Mouse (Mus musculus) layer of hippocampus, adult 2 months (tissue): ENCODE data around the gene Morn2. TPM values are rescaled to one million over a fixed set of nuclear protein-coding genes. Genes with fewer than 3 reads are reported as not detected.

ENCODE experiments used
- DNase-seq, 2 experiments: peaks; one replicate each; pipeline ENCODE4 v3.0.0; 2022; ENCODE audit warnings: low spot score in 2 of 2
- H3K27ac ChIP-seq: fragments of 200-600 bp; 2 replicates; pipeline ENCODE4 v1.8.1; 2022
- H3K4me3 ChIP-seq: fragments of 200-600 bp; 2 replicates; pipeline ENCODE4 v1.8.1; 2022; ENCODE audit warnings: mild to moderate bottlenecking
- CTCF ChIP-seq: fragments of 200-600 bp; conservative IDR thresholded peaks from 2 replicates; pipeline ENCODE4 v1.8.1; 2022; ENCODE audit warnings: antibody characterized with exemption, mild to moderate bottlenecking, moderate library complexity
- total RNA-seq, 2 experiments: library from RNA; stranded (reverse); gene quantifications; 2 replicates each; pipeline ENCODE4 v1.2.3; 2021

The Morn2 gene
- total RNA-seq, 2 experiments from 2014 or later, result 18.5 to 19.0 TPM

- no peak for TF ChIP-seq CTCF
- Histone ChIP-seq H3K27ac (peak overlapping the region; percentile 93), H3K4me3 (peak overlapping the region; percentile 93)
- DNase-seq, result peak in 1 of 2 experiments; percentile 20
Measured at GRCm38 (mm10) chr17:80289280-80290073, 526 bp upstream of the Morn2 start.

GRCm38 (mm10) chr17:80291148-80291547 lies 1.1 kb downstream of the Morn2 start:
- TF ChIP-seq CTCF, result peak; percentile 88
- Histone ChIP-seq H3K27ac (peak overlapping the region; percentile 93; the same call in 1 of the 2 replicates), H3K4me3 (peak overlapping the region; percentile 93)
- peak; percentile 44 to 53 for DNase-seq

GRCm38 (mm10) chr17:80295258-80295657 lies 5.3 kb downstream of the Morn2 start:
- no peak for DNase-seq
- no peak for TF ChIP-seq CTCF
- Histone ChIP-seq H3K4me3 (no peak overlapping the region), H3K27ac (no peak overlapping the region)

GRCm38 (mm10) chr17:80298844-80299243 lies 8.8 kb downstream of the Morn2 start:
- DNase-seq, result no peak
- Histone ChIP-seq H3K27ac (no peak overlapping the region), H3K4me3 (no peak overlapping the region)
- TF ChIP-seq CTCF, result no peak

GRCm38 (mm10) chr17:80307251-80307650 lies 17.2 kb downstream of the Morn2 start, which contains the start of gene Arhgef33:
TSS of gene Arhgef33 (plus strand) at chr17:80307407.
- no peak within 1 kb of the TSS for H3K4me3 ChIP-seq
- no peak within 1 kb of the TSS for H3K27ac ChIP-seq
- DNase-seq, result no peak
- no peak for TF ChIP-seq CTCF

DNA sequence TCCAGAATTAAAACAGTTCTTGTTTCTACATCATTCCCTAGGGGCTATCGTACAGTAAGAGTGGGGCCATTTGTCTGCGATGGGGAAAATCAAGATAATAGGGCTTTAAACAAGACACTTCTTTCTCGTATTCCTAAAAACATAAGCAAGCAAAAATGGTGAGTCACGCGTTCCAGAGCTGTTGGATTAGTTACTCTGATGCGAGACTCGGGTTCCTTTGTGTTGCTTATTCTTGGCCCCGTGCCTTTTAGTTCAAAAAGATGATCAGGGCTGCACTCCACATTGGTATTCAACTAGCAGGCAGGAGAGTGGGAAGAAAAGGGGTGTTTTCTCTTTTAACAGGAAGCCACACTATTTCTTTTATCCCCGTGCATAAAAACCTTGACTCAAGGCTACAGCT lies 21.8 kb downstream of the Morn2 start:
- Histone ChIP-seq H3K27ac (no peak overlapping the region), H3K4me3 (no peak overlapping the region)
- DNase-seq, result no peak
- TF ChIP-seq CTCF, result no peak

DNA sequence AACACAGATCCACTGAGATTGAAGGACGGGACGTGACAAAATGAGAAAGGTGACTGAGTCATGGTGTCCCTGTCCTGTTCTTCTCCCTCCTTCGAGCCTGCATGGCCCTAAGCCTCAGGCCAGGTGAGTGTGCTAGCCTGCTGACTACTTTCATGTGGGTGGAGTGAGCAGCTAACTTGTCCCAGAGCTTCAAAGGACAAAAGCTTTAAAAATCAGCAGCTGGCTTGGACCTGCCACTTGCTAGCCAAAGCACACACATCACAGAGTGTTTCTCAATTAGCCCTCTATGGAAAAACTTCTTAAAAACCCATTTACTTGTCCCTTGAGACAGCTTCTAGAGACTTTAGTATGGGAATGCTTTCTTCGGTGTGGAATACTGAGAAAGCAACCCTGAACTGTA lies 22.4 kb downstream of the Morn2 start:
- no peak overlapping the region for H3K27ac ChIP-seq
- DNase-seq, result no peak
- no peak for TF ChIP-seq CTCF
- H3K4me3 ChIP-seq, result no peak overlapping the region

GRCm38 (mm10) chr17:80322228-80322627 lies 32.2 kb downstream of the Morn2 start:
- TF ChIP-seq CTCF, result no peak
- Histone ChIP-seq H3K4me3 (no peak overlapping the region), H3K27ac (no peak overlapping the region)
- no peak for DNase-seq

GRCm38 (mm10) chr17:80323015-80323414 lies 33.0 kb downstream of the Morn2 start:
- Histone ChIP-seq H3K4me3 (no peak overlapping the region), H3K27ac (no peak overlapping the region)
- no peak for TF ChIP-seq CTCF
- no peak for DNase-seq

DNA sequence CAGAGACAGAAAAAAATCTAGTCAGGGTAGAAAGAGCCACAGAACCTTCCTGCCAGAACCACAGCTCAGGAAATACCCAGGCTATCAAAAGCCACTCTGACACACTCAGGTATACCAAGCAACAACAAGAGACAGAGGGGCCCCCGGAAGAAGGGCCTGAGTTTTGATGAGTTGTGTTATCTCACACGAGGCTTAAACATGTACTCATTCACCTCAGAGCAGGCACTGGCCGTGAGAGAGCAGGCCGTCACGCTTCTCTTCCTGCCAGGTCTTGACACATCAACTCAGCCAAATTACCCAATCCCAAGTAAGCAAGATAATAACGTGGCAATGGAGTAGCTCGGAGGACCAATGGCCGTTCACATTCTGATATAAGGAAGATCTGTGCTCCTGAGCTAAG lies 33.7 kb downstream of the Morn2 start:
- no peak for TF ChIP-seq CTCF
- Histone ChIP-seq H3K4me3 (no peak overlapping the region), H3K27ac (no peak overlapping the region)
- no peak for DNase-seq

DNA sequence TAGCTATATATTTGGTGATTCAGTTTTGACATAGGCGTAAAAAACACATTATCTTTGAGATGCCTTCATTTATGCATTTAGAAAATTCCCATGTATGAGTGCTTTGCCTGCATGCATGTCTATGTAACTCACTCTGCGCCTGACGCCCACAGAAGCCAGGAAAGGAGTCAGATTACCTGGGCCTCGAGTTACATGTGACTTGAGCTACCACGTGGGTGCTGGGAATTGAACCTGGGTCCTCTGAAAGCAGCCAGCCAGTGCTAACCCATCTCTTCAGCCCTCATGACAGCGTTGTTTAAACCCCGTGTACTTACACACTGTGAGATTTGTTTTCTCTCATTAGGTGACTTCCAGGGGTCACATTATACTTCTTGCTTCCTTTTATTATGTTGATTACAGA lies 34.5 kb downstream of the Morn2 start:
- Histone ChIP-seq H3K27ac (no peak overlapping the region), H3K4me3 (no peak overlapping the region)
- DNase-seq, result no peak
- no peak for TF ChIP-seq CTCF

DNA sequence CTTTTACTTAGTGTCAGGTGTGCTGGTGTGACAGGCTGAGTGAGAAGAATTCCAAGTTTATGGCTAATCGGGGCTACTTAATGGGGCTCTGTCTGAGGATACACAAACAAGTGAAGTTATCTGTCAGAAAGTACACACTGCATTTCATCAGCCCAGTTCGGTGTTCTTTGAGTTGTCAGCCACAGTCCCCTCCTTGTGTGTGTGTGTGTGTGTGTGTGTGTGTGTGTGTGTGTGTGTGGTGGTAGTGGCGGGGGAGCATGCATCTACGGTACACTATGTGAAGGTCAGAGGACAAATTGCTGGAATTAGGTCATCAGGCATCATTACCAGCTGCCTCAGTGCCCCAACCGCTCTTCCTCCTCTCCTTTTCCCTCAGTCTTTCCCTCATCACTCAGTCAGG lies 35.5 kb downstream of the Morn2 start:
- DNase-seq, result no peak
- no peak overlapping the region for H3K4me3 ChIP-seq
- H3K27ac ChIP-seq, result no peak overlapping the region
- TF ChIP-seq CTCF, result no peak

DNA sequence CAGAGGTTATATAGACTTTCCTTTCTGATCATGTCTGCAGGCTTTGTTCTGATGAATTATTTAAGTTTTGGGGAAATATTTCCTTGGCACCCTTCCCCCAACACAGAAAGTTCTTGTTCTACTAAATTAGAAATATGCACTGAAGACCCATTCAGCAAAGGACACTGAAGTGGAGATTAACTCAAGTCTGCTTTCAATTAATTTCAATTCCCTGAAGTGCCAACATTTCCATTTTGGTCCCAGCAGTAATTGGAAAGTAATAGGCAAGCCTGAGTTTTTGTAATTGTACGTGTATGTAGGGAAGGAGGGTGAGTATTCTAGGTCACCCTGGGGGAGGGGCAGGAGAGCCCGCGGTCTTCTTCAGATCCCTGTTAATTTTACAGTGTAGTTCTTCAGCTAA lies 36.4 kb downstream of the Morn2 start:
- no peak for DNase-seq
- no peak for TF ChIP-seq CTCF
- no peak overlapping the region for H3K4me3 ChIP-seq

GRCm38 (mm10) chr17:80332386-80332785 lies 42.4 kb downstream of the Morn2 start:
- no peak overlapping the region for H3K27ac ChIP-seq
- DNase-seq, result no peak
- peak; percentile 67 for TF ChIP-seq CTCF
- no peak overlapping the region for H3K4me3 ChIP-seq

More for the DNA sequence above, 36.4 kb downstream of the Morn2 start:
- H3K27ac ChIP-seq, result no peak overlapping the region

- Histone ChIP-seq H3K4me3 (no peak overlapping the region), H3K27ac (no peak overlapping the region)
- DNase-seq, result no peak
- TF ChIP-seq CTCF, result peak; percentile 63
Measured at GRCm38 (mm10) chr17:80345277-80345676, 55.3 kb downstream of the Morn2 start.
